Mouse (Mus musculus): ENCODE results near the gene Bptf. TPM values are rescaled to one million over a fixed set of nuclear protein-coding genes. Genes with fewer than 3 reads are reported as not detected.

The Bptf gene
- polyA plus RNA-seq, 1 experiment from 2014 or later = 25.5 TPM

GRCm38 (mm10) chr11:107109669-107110068 is 22.3 kb downstream of the Bptf start:
- H3K36me3 ChIP-seq = peaks cover 35% of the 10 kb centered on the region
- DNase-seq (ENCODE audit: low spot score) = no peak
- no peak overlapping the region for H3K4me3 ChIP-seq
- no peaks in the 10 kb centered on the region for H3K27me3 ChIP-seq (ENCODE audit: insufficient read depth, poor library complexity, severe bottlenecking)
- H3K9me3 ChIP-seq = no peaks in the 10 kb centered on the region
- peaks cover 13% of the 10 kb centered on the region for H3K4me1 ChIP-seq
- no peak overlapping the region for H3K27ac ChIP-seq
- 93% methylated on average over 8 of the region's 8 CpGs for WGBS

DNA sequence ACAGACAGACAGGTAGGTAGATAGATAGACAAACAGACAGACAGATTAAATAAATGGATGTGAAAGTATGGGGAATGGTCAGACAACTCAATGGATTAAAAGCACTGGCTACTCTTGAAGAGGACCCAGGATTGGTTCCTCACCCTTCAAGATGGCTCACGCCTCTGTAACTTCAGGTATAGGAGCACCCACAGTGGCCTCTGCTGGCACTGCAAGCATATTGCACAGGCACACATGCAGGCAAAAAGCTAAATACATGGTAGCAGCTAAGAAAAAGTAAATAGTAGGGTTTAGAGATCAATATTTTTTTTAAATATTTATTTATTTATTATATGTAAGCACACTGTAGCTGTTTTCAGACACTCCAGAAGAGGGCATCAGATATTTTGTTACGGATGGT is 23.0 kb downstream of the Bptf start:
- WGBS = 92% methylated on average over 2 of the region's 2 CpGs
- H3K36me3 ChIP-seq = peaks cover 35% of the 10 kb centered on the region
- no peak for DNase-seq (ENCODE audit: low spot score)
- H3K27ac ChIP-seq = no peak overlapping the region
- H3K4me1 ChIP-seq = peaks cover 6% of the 10 kb centered on the region
- no peak overlapping the region for H3K4me3 ChIP-seq
- no peaks in the 10 kb centered on the region for H3K9me3 ChIP-seq
- H3K27me3 ChIP-seq (ENCODE audit: insufficient read depth, poor library complexity, severe bottlenecking) = no peaks in the 10 kb centered on the region

DNA sequence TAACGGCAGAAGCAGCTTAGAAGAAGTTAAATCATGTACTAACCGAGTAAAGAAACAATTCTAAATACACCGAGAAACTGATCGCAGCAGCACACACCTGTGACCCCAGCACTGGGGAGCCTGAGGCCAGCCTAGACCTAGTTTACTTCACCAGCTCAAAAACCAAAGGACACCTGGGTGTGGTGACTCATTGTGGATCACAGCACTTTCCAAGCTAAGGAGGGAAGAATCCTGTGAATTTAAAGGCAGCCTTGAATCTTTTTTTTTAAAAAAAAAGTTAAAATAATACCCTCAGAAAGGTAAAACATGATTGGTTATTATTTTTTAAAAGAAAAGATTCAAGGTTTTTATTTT is 24.2 kb downstream of the Bptf start:
- no peak overlapping the region for H3K27ac ChIP-seq
- no peak for DNase-seq (ENCODE audit: low spot score)
- no peaks in the 10 kb centered on the region for H3K27me3 ChIP-seq (ENCODE audit: insufficient read depth, poor library complexity, severe bottlenecking)
- H3K4me3 ChIP-seq = no peak overlapping the region
- no peaks in the 10 kb centered on the region for H3K9me3 ChIP-seq
- H3K36me3 ChIP-seq = peaks cover 35% of the 10 kb centered on the region
- peaks cover 18% of the 10 kb centered on the region for H3K4me1 ChIP-seq
- WGBS = 83% methylated on average over 4 of the region's 4 CpGs

DNA sequence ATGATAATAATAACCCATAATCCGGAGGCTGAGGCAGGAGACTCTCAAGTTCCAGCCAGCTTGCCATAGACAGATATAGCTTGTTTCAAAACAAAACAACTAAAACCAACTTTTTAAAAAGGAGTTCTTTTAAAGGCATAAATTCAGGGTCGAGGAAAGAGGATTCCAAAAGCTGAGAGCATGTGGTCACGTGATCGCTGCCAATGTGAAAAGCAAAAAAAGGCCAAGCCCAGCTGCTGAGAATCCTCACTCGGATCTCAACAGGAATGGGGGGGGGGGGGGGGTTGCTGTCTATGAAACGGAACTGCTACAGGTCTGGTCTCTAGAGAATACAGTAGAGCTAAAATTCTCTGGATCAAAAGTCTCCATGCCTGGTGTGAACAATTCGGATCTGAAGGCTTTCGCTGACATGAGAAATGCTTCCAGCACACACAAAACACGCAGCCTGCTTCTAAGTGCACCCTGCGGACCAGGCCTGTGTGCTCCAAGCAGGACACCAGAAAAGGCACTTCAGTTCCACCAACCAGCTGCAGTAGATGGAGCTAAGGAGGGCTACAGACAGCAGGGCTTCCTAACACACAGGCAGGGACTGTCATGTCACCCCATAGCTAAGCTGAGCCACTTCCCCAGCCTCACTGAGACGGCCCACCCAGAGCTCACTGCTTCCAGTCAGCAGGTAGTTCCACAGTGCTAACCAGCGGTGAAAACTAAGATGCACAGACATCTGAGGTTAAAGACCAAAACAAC is 24.8 kb downstream of the Bptf start:
- DNase-seq (ENCODE audit: low spot score) = no peak
- H3K27me3 ChIP-seq (ENCODE audit: insufficient read depth, poor library complexity, severe bottlenecking) = no peaks in the 10 kb centered on the region
- H3K4me3 ChIP-seq = no peak overlapping the region
- H3K27ac ChIP-seq = no peak overlapping the region
- peaks cover 35% of the 10 kb centered on the region for H3K36me3 ChIP-seq
- no peaks in the 10 kb centered on the region for H3K9me3 ChIP-seq
- 76% methylated on average over 12 of the region's 12 CpGs for WGBS
- peaks cover 23% of the 10 kb centered on the region for H3K4me1 ChIP-seq

GRCm38 (mm10) chr11:107106461-107106860 is 25.5 kb downstream of the Bptf start:
- Histone ChIP-seq H3K27me3 (ENCODE audit: insufficient read depth, poor library complexity, severe bottlenecking) (no peaks in the 10 kb centered on the region), H3K4me3 (no peak overlapping the region), H3K9me3 (no peaks in the 10 kb centered on the region), H3K27ac (no peak overlapping the region), H3K4me1 (peaks cover 29% of the 10 kb centered on the region), H3K36me3 (peaks cover 35% of the 10 kb centered on the region)
- WGBS = 85% methylated on average over 8 of the region's 8 CpGs
- DNase-seq (ENCODE audit: low spot score) = no peak

- DNase-seq (ENCODE audit: low spot score) = peak; percentile 81
- no peak overlapping the region for H3K4me3 ChIP-seq
- WGBS = 58% methylated on average over 5 of the region's 5 CpGs
- H3K27ac ChIP-seq = no peak overlapping the region
- no peaks in the 10 kb centered on the region for H3K9me3 ChIP-seq
- peaks cover 26% of the 10 kb centered on the region for H3K36me3 ChIP-seq
- peaks cover 31% of the 10 kb centered on the region for H3K4me1 ChIP-seq
- H3K27me3 ChIP-seq (ENCODE audit: insufficient read depth, poor library complexity, severe bottlenecking) = no peaks in the 10 kb centered on the region
Measured at GRCm38 (mm10) chr11:107105227-107105626, 26.7 kb downstream of the Bptf start.

GRCm38 (mm10) chr11:107103736-107104135 is 28.2 kb downstream of the Bptf start:
- Histone ChIP-seq H3K4me3 (no peak overlapping the region), H3K36me3 (peaks cover 27% of the 10 kb centered on the region), H3K27me3 (ENCODE audit: insufficient read depth, poor library complexity, severe bottlenecking) (no peaks in the 10 kb centered on the region), H3K4me1 (peaks cover 31% of the 10 kb centered on the region), H3K27ac (0 out of 2 replicates have a peak overlapping the region, but pooled peaks have one; percentile 52), H3K9me3 (no peaks in the 10 kb centered on the region)
- no peak for DNase-seq (ENCODE audit: low spot score)
- 89% methylated on average over 2 of the region's 2 CpGs for WGBS

- Histone ChIP-seq H3K4me1 (peaks cover 31% of the 10 kb centered on the region), H3K27me3 (ENCODE audit: insufficient read depth, poor library complexity, severe bottlenecking) (no peaks in the 10 kb centered on the region), H3K9me3 (no peaks in the 10 kb centered on the region), H3K36me3 (peaks cover 29% of the 10 kb centered on the region), H3K4me3 (no peak overlapping the region), H3K27ac (0 out of 2 replicates have a peak overlapping the region, but pooled peaks have one; percentile 52)
- 57% methylated on average over 2 of the region's 2 CpGs for WGBS
- DNase-seq (ENCODE audit: low spot score) = no peak
Measured at GRCm38 (mm10) chr11:107103224-107103589, 28.7 kb downstream of the Bptf start.

DNA sequence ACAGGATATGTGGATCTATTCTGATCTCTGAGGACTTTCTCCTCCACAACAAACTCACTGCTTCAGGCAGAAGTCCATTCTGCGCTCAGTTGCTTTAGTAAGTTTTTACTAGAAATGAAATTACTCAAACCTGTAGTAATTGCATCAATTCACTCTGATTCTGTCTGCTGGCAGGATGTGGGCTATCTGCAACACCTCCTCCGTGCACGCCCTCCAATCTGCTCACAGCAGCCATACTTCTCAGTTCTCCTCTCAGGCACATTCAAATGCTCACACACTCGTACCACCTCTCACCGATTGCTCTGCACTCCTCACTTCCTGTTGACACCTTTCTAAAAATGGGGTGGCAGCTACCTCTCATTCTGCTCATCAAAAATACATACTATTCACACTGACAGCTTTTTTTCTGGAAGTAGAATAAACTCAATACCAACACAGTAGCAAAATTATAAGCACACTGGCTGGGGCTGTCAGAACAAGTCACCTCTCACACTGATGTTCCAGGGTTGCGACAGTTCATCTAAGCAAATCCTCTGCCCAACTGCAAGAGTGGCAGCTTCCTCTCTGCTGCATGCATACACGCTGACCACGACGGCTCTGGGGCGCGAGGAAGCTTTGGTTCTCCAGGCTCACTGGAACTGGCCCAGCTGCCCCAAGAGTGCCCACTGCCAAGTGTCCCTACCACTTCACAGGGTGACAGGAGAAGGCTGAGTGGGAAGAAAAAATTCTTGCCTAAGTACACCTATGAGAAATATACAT is 29.3 kb downstream of the Bptf start:
- Histone ChIP-seq H3K9me3 (no peaks in the 10 kb centered on the region), H3K27me3 (ENCODE audit: insufficient read depth, poor library complexity, severe bottlenecking) (no peaks in the 10 kb centered on the region), H3K4me1 (peaks cover 30% of the 10 kb centered on the region), H3K27ac (no peak overlapping the region), H3K36me3 (peaks cover 32% of the 10 kb centered on the region), H3K4me3 (no peak overlapping the region)
- no peak for DNase-seq (ENCODE audit: low spot score)
- 73% methylated on average over 11 of the region's 11 CpGs for WGBS

DNA sequence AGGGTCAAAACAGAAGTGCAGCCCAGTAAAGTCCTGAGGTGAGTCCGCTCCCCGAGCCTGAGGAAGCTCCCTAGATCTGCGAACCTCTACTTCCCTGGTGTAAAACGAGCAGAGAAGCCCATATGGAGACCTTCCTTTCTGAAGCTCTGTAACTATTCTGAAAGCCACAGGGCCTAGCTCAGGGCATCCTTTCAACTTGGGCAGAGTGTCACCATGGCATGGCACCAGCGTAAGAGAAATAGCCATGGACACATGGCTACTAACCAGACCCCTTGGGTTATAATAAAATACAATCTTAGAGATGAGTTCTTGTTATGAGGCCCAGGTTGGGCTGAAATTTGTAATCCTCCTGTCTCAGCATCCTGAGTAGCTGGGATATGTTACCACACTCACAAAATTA is 35.0 kb downstream of the Bptf start:
- Histone ChIP-seq H3K4me3 (no peak overlapping the region), H3K27me3 (ENCODE audit: insufficient read depth, poor library complexity, severe bottlenecking) (no peaks in the 10 kb centered on the region), H3K4me1 (peaks cover 6% of the 10 kb centered on the region; the same call in 1 of the 2 replicates), H3K27ac (no peak overlapping the region), H3K9me3 (no peaks in the 10 kb centered on the region), H3K36me3 (peaks cover 63% of the 10 kb centered on the region)
- no peak for DNase-seq (ENCODE audit: low spot score)
- 92% methylated on average over 5 of the region's 5 CpGs for WGBS

- no peak overlapping the region for H3K4me3 ChIP-seq
- H3K4me1 ChIP-seq = no peaks in the 10 kb centered on the region
- H3K27ac ChIP-seq = no peak overlapping the region
- WGBS = 88% methylated on average over 7 of the region's 7 CpGs
- DNase-seq (ENCODE audit: low spot score) = no peak
- H3K36me3 ChIP-seq = peaks cover 69% of the 10 kb centered on the region
- no peaks in the 10 kb centered on the region for H3K27me3 ChIP-seq (ENCODE audit: insufficient read depth, poor library complexity, severe bottlenecking)
- H3K9me3 ChIP-seq = no peaks in the 10 kb centered on the region
Measured at GRCm38 (mm10) chr11:107093871-107094270, 38.1 kb downstream of the Bptf start.

- Histone ChIP-seq H3K9me3 (no peaks in the 10 kb centered on the region), H3K27me3 (ENCODE audit: insufficient read depth, poor library complexity, severe bottlenecking) (no peaks in the 10 kb centered on the region), H3K36me3 (peaks cover 65% of the 10 kb centered on the region), H3K4me1 (no peaks in the 10 kb centered on the region), H3K4me3 (no peak overlapping the region), H3K27ac (no peak overlapping the region)
- WGBS = 90% methylated on average over 7 of the region's 7 CpGs
- no peak for DNase-seq (ENCODE audit: low spot score)
Measured at GRCm38 (mm10) chr11:107092637-107093036, 39.3 kb downstream of the Bptf start.

GRCm38 (mm10) chr11:107085866-107086265 is 46.1 kb downstream of the Bptf start:
- Histone ChIP-seq H3K4me1 (peaks cover 15% of the 10 kb centered on the region), H3K27me3 (ENCODE audit: insufficient read depth, poor library complexity, severe bottlenecking) (no peaks in the 10 kb centered on the region), H3K4me3 (no peak overlapping the region), H3K9me3 (no peaks in the 10 kb centered on the region), H3K36me3 (peaks cover 59% of the 10 kb centered on the region), H3K27ac (no peak overlapping the region)
- WGBS = 44% methylated on average over 5 of the region's 5 CpGs
- no peak for DNase-seq (ENCODE audit: low spot score)

Measured in heart, embryonic 10.5 days (tissue).